Mouse (Mus musculus) brain, embryonic 14.5 days (tissue): ENCODE results near the gene Ncstn. TPM values are rescaled to one million over a fixed set of nuclear protein-coding genes. Genes with fewer than 3 reads are reported as not detected.

Experiments used
- DNase-seq: peaks from one replicate; pipeline ENCODE4 v3.0.0-alpha.2; 2011; ENCODE audit warnings: low read depth
- CTCF ChIP-seq: fragments of 200-500 bp; IDR thresholded peaks from 2 replicates; pipeline ENCODE4 v1.5.1; 2012; ENCODE audit warnings: inconsistent platforms, mild to moderate bottlenecking, moderate library complexity, borderline replicate concordance; ENCODE audit not compliant: insufficient read depth, insufficient read length; ENCODE audit errors: extremely low read depth
- POLR2A ChIP-seq: fragments of 200-500 bp; IDR thresholded peaks from 2 replicates; pipeline ENCODE4 v1.6.1; 2012; ENCODE audit warnings: mild to moderate bottlenecking, inconsistent platforms, borderline replicate concordance; ENCODE audit not compliant: poor library complexity, insufficient read depth, insufficient read length, severe bottlenecking; ENCODE audit errors: extremely low read depth
- polyA plus RNA-seq: library from polyadenylated mRNA; depleted of rRNA; stranded (reverse); fragments of >200 nt; gene quantifications from 2 replicates; pipeline ENCODE4 v1.2.3, GENCODE M21; 2012

Gene Ncstn
- polyA plus RNA-seq, 1 experiment = 136 TPM

DNA sequence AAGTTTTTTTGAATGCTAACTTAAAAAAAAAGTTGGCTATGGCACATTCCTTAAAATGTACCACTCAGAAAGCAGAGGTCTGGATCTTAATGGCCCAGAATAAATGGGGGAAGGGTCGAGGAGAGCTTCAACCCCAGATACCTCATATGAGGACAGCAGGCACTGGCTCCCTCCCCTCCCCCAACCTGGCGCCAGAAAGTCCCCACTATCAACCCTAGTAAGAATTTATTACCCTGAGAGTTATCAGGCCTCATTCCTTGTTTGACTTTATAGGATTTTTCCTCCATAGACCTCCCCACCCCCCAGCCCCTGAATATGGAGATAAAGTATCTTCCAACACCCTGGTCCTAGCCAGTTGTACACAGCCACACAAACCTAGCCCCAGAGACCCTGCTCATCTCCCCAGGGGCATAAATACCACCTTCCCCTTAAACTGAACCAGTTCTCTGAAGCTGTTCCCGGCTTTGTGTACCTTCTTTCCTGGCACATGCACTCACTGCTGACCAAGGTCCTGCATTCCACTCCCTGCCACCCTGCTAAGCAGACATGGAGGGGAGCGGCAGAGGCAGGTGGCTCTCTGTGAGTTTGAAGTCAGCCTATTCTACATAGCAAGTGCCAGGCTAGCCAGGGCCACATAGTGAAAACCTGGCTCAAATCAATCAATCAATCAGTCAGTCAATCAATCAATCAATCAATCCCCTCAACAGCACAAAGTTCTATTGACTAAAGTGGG is 19.1 kb downstream of the Ncstn start:
- DNase-seq = no peak
- TF ChIP-seq POLR2A (no peak), CTCF (no peak)

DNA sequence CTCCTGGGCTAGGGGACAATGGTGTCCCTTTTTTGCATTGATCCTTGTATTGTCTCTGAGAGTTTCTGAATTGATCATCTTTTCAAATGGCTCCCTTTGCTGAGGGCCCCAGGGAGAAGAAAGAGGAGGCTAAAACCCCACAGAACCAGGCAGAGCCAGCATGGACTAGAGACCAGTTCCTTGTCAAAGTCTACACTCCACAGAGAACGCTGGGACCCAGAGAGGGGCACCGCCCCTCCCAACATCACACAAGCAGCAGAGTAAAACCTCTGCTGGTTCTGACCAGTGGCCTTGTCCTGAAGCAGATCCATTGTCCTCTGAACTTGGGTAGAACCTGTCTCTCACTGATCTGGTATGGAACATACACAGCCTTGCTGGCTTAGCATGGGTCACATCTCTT is 20.5 kb downstream of the Ncstn start:
- TF ChIP-seq POLR2A (no peak), CTCF (no peak)
- DNase-seq = no peak

DNA sequence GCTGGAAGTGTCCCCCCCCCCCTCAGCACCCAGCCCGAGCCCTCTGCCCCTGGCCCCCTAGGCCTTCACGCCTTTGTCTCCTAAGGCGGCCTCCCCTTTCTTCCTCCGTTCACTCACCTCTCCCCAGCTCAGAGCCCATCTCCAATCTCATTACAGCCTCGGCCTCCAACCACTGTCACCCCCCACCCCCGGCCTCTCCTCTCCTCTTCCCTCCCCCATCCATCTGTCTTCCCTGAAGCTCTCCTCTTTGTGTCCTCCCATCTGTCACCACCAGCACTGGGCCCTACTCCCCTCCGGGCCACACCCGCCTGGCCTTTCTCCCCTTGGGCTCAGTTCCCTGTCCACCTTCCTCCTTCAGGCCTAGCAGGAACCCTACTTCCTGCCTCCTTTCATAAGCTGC is 21.4 kb downstream of the Ncstn start:
- peak; percentile 79 for DNase-seq
- no peak for TF ChIP-seq CTCF
- TF ChIP-seq POLR2A = no peak

DNA sequence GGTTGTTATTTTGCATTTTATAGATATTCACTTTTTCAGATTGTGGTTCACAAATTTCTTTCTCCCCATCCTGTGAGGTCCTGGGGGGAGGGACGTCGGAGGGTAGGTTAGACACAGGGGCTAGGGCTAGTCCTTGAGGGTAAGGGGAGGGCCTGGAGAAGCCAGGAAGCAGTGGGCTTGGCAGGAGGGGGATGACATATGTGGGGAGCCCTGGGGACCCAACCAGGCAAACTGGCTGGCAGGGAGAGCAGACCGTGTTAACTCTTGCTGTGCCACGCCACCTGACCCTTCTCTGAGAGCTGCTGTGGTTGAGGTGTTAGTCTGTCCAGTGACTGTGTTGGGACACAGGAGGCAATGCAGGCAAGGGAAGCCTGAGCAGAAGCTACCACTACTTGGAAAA is 21.9 kb downstream of the Ncstn start:
- TF ChIP-seq CTCF (no peak), POLR2A (no peak)
- DNase-seq = peak; percentile 80

DNA sequence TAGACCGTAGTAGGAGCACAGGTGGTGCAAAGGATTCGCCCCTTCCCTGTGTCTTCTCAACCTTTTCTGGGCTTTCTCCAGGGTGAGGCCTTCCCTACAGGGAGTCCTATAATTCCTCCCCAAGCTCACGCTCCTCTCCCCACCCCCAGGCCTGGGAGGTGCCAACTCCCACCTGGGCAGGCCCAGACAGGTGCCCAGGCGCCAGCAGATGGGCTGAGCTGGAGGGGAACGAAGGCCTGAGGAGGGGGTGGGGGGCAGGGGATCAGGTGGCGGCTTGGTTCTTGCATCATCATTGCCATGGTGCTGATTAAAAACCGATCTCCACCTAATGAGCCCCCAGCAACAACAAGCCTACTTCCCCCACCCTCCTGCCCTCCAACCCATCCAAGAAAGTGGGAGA is 23.7 kb downstream of the Ncstn start:
- peak; percentile 62 for DNase-seq
- TF ChIP-seq CTCF (no peak), POLR2A (no peak)

DNA sequence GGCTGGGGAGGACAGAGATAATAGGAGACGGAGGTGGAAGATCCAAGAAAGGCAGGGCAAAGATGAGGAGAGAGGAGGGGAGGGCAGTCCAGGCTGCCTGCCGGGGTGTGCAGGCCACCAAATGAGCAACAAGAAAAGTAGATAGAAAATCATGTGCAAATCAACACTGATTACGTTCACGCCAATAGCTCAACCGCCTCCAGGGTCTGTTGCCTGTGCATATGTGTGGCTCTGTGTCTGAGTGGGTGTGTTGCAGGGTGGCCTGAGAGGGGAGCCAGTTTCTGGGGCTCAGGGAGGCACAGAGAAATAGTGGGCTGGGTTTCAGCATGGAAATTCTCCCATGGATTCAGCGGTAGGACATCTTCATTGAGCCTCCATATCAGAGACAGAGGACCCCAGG is 24.3 kb downstream of the Ncstn start:
- DNase-seq = peak; percentile 70
- TF ChIP-seq CTCF (no peak), POLR2A (no peak)

DNA sequence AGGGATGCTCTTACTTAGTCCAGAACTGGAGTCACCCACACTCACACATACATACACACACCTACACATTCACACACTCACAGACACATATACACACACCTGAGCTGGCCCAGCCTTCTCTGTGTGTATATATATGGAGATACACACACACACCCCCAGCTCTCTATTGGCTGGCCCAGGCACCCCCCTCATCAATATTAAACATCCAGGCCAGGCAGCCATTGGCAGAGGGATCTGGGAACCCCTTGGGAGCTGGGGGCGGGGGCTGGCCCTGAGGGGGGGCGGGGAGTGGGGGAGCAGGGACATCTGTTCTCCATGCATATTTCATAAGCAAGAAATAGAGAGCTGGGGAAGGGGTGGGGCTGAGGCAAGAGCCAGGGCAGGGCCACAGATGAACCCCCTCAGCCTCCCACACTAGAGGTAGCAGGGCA is 25.1 kb downstream of the Ncstn start, which contains the start of gene Nhlh1:
Gene Nhlh1, minus strand, starts transcription at position 83 of the 431 bp plus-strand sequence.
- peak; percentile 89 for DNase-seq
- TF ChIP-seq POLR2A (no peak), CTCF (no peak)

DNA sequence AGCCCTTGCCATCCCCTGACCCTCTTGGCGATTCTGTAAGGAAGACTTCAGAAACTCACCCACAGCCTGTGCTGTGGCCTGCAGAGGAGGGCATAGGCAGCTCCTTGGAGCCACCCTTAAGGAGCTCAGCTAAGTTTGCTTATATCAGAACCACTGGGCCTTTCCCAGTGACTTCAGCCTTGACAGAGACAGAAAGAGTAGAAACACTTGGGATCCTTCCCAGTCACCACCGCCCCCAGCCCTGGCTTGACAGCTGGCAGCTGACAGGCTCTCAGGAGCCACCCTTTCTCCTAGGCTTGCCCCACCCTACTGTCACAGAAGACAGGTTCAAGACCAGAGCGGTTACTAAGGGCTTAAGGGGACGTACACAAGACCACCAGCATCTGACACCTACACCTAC is 26.3 kb downstream of the Ncstn start:
- peak; percentile 43 for DNase-seq
- TF ChIP-seq POLR2A (no peak), CTCF (no peak)

DNA sequence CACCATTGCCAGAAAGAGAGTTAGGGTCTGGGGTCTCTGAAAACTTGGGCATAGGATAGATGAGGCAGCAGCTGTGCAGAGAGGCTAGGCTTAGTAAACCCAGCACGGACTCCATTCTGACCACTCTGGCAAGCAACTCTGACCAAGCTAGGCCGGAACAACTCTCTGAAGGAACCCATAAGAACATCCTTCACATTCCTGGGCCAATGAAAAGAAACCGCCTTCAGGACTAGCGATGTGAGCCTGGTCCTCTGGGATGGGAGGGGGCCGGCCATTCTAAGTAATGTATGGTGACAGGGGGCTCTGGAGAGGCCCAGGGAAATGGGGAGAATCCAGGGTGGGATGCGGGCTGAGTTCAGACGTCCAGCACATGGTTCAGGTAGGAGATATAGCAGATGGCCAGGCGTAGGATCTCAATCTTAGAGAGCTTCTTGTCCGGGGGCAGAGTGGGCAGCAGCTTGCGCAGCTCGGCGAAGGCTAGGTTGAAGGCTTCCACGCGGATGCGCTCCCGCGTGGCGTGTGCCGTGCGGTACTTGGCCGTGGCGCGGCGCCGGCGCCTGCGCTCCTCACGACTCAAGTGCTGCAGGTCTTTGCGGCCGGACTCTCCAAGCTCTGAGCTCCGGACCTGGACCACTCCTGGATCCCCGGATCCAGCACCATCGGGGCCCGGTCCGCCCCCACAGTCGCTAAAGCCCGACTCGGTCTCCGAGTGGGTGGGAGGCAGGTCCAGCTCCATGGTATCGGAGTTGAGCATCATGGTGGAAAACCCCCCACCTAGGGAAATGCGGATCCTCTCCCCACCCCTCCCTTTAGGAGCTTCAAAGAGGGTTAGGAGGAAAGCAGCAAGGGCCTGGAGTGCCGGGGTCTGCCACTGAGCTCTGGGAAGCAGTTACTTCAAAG is 28.8 kb downstream of the Ncstn start:
- TF ChIP-seq POLR2A = no peak
- no peak for TF ChIP-seq CTCF
- DNase-seq = peak; percentile 55

DNA sequence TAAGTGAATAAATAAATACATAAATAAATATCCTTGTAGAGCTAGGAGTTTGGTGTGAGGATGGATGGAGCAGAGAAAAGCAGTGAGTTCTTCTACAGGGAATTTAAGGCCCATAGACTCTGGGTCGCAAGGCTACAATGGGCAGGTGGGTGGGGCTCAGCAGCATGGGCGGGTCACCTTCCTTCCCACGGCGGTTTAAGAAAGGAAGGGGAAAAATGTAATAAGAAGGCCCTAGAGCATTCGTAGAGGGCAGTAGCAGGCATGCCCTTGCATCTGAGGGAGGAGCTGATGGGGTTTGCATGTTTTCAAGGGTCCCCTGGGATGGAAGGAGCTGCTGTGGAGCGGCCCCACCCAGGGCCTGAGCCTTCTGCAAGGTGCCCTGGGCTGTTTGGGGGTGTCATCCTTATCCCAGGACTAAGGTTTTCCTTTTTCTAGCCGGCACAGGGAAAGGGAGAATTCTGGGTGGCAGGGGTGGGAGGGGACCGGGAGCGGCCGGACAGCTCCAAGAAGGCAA is 29.8 kb downstream of the Ncstn start:
- no peak for DNase-seq
- no peak for TF ChIP-seq POLR2A
- no peak for TF ChIP-seq CTCF

DNA sequence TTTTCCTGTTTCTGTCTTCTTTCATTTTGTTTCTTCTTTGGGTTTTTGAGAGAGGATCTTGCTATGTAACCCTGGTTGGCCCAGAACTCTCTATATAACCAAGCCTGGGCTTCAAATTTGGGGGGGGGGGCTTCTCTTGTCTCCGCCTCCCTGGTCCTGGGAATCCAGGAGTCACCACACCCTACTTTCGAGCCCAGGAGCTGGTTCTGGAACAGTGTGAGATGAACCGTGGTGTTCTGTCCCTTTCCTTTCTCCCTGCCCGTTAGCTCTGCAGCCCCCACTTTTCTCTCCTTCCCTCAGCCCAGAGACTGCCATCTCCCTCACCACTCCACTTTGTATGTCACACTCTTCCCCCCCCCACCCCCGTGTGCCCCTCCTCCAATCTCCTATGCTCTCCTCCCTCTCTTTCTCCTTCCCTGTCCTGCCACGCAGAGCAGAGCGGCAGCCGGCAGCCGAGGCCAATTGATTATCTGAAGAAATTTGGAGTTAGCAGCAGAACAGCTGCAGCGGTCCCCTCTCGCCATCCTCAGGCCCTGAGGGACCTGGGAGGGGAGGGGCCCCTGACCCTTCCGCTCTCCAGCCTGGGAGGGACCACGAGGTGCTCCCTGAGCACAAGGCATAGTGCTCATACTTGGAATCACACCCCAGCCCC is 33.3 kb downstream of the Ncstn start:
- TF ChIP-seq POLR2A (no peak), CTCF (no peak)
- DNase-seq = peak; percentile 83
